Mouse (Mus musculus): ENCODE data around the gene Chmp5.

GRCm38 (mm10) chr4:40923087-40923651, 25.0 kb upstream of the Chmp5 start:
- TF ChIP-seq CTCF (IDR thresholded peaks at IDR 0.05) (no peak), POLR2A (IDR thresholded peaks at IDR 0.05; ENCODE audit: insufficient read depth, low read depth, low read length) (no peak)

All from heart, adult 2 months (tissue).